Mouse (Mus musculus) spleen, adult 18-20 months (tissue): ENCODE results near the gene Fam71a.

Experiments
- DNase-seq, 2 experiments: peaks; one replicate each; pipeline ENCODE4 v3.0.0; 2022; ENCODE audit warnings: mixed read lengths in 2 of 2

Gene Fam71a

DNA sequence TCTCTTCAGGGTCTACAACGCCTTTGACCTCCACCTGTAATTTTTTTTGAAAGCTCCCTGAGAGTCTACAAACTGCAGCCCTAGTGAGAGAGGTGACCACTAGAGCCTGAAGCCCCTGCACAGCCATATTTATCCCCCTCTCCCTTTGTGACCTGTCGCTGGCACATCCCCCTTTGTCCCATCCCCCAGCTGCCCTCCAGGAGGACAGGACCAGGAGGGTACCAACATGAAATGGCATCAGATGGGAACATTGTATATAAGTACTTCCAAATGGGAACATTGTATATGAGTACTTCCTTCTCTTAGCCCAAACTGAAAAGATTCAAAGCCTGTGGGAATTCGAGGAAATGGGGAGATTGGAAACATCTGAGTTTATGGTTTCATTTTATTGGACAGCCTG, at the start of gene Fam71a:
Gene Fam71a, minus strand, starts transcription at position 101 of the 400 bp plus-strand sequence.
- DNase-seq = no peak

DNA sequence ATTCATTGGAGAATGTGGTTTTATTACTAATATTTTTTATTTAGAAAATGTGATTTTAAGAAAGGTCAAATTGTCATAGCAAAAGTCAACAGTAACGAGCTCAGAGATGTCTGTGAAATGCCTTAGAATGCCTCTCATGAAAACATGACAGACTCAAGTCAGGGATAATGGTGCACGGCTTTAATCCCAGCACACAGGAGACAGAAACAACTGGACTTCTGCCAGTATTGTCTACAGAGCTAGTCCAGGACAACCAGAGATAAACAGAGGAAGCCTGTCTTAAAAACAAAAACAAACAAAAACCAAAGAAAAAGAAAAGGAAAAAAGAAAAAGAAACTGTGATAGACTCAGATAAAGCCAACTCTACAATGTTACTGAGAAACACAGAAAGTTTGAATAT, 46.5 kb upstream of the Fam71a start:
- DNase-seq = no peak

DNA sequence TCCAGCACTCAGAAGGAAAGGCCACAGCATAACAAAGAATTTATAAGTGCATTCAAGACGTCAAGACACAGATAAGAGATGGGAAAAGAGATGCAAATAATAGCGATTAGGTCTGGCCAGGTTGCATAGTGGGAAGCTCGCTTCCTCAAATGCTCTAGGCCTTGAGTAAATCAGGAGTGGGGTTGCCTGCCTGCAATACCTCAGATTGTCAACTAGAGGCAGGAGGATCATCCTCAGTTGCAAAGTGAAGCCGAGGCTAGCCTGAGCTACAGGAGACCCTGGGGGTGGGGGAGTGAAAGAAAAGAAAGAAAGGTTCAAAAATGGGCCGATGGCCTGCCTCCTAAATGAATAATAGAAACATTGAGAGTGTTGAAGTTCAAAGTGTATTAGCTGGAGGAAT, 41.2 kb upstream of the Fam71a start:
- no peak for DNase-seq

DNA sequence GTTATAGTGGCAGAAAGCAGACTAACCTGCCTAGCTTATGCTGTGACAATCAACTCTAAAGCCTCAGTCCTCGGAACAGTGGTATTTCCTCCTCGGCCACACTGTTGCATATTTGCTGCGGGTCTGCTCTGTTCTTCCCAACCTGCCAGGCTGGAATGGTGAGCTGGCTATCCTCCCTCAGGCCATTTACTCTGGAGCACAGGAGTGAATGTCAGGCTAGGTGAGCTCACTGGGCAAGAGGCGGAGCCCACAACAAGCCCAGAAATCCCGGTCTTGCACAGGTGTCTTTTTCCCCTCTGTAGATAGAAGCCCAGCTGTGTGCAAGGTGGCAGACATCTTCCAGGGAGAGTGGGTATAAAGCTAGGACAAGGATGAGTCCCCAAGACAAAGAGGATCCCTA, 40.3 kb upstream of the Fam71a start:
- no peak for DNase-seq

DNA sequence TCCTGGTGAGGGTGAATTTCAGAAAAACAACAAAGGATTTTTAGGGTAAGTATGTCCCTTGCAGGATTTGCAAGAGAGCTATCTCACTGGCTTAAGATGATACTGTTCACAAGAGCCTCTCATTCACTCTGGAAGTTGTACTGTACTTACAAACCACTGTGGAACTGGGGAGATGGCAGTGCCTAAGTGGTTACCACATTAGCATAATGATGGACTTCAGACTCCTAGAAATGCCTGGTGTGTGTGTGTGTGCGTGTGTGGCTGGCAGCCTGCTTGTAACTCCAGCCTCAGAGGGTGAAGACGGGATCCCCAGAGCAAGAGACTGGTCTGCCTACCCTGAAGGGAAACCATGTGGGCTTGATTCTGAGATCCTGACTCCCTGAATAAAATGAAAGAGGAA, 38.9 kb upstream of the Fam71a start:
- no peak for DNase-seq

- no peak for DNase-seq
Measured at GRCm38 (mm10) chr1:191202208-191202952, 37.8 kb upstream of the Fam71a start.

- no peak for DNase-seq
Measured at GRCm38 (mm10) chr1:191200816-191201602, 36.4 kb upstream of the Fam71a start.

- DNase-seq = peak in 1 of 2 experiments; percentile 24
Measured at GRCm38 (mm10) chr1:191197916-191198315, 33.3 kb upstream of the Fam71a start.

DNA sequence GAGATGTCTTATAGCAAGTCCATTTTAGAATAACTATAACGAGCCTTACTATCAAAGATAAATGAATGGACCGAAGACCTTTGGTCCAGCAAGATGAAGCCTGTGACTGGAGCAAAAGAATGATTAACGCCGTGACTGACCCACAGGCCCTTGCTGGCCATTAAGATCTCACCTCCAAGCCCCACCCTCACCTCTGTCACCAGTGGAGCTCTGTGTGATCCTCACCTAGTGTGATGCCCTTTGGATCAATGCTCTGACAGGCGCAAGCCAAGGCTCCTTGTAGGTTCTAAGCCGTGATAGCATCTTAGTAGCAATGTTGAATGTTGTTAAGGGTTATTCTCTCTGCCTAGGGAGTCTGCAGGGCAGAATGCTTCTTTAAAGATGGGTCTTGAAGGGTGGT, 31.4 kb upstream of the Fam71a start:
- no peak for DNase-seq

- peak; percentile 47 to 62 for DNase-seq
Measured at GRCm38 (mm10) chr1:191193657-191194424, 29.2 kb upstream of the Fam71a start.

DNA sequence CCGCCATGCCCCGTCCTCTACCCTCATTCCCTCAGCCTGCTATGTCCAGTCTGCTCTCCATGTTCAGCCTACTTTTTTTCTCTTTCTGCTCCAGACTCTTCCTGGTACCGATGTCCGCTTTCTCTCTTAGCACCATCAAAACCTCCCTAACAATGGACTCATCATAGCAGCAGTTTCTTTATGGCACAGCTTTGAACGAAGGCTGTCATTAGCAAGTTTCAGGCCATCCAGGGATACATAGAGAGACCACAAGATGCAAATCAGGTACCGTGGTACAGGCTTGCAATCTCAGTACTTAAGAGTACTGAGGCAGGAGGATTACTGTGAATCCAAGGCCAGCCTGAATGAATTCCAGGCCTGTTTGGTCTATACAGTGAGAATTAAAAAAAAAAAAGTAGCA, 28.1 kb upstream of the Fam71a start:
- DNase-seq = no peak

- no peak for DNase-seq
Measured at GRCm38 (mm10) chr1:191192213-191192612, 27.6 kb upstream of the Fam71a start.

DNA sequence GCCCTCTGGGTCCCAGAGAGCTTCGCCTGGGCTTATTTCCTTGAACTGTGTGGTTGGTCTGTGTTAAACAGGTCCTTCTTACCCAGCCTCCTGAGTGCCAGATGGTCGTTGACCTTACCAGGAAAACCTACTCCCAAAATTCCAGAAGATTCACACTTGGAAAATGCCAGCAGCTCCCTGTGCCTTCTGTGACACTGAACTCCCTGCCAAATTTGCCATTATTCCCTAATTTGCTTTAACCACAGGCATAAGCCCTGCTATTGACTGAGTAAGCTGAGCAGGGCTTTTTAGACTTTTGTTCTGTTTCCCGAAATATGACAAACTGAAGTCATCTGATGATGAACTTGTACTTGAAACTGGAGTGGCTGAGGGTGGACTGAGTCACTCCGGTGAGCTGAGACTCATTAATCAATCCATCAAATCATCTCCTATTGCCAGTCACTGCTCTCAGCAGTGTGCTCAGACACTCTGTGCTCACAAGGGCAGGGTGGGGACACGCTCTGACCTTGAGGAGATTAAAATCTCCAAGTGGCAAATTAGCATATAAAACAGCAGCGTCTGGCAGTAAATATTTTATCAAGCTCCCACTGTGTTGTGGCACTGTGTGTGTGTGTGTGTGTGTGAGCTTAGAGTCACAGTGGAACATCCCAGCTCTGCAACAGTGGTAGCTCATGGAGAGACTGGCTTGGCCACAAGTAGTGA, 25.2 kb upstream of the Fam71a start:
- DNase-seq = no peak

- DNase-seq = peak in 1 of 2 experiments; percentile 47
Measured at GRCm38 (mm10) chr1:191186386-191186770, 21.8 kb upstream of the Fam71a start.

DNA sequence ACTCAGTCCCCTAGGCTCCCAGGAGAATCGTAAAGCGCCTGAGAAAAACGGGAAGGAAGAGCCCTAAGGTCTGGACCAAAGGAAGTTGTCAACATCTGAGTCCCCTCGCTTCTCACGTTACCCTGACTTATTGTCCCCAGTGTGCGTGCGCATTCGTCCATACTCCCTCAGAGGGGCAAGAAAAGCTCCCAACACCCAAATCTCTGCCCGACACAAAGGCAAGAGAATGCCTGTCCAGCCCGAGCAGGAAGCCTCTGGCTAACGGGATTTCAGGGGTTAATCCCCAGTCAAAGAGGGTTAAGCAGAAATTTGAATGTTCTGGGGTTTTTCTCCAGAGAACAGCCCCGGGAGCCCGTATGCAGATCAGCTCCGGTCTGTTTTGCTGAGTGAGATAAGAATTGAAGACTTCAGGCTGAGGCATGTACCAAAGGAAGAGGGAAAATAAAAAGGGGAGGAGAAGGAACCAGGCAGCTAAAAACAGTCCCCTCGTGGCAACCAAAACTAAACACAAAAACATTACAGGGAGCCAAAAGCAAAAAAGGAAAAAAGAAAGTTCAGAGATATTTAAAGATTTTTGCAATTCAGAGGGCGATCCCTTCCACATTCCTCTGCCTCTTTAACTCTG, 21.3 kb upstream of the Fam71a start:
- DNase-seq = no peak

- no peak for DNase-seq
Measured at GRCm38 (mm10) chr1:191184841-191185251, 20.2 kb upstream of the Fam71a start.

DNA sequence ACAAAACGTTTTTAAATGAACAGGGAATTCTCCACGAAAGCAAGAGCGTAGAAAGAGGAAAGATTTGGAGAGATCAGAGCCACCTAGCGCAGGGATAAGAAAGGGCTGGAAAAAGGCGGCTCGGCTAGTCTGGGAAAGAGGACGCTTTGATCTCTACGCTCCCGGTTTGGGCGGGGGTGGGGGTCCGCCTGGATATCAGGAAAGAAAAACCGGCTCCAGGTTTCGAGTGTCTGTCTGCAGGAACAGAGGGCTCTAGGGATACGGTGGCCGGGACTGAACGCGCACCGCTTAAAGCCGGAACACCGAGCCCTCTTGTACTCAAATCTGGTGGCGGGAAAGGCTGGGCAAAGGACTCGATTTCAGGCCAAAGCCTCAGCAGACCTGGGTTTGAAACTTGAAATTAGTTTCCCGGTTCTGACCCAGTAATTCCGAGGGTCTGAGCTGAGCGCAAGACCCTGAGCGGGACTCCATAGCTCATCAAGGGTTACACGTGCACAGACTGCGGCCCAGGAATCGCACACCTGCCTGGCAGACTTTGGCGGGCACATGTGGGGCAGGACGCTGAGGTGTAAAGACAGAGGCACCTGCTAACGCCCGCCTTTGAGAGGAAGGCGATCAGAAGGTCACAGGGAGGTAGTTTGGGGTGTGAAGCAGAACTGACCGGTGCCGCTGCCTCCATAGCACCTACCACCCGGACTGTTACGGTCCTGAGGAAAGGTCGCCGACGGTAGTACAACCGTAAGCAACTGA, 19.6 kb upstream of the Fam71a start:
- DNase-seq = no peak

- peak; percentile 67 to 72 for DNase-seq
Measured at GRCm38 (mm10) chr1:191183163-191184065, 18.8 kb upstream of the Fam71a start.

GRCm38 (mm10) chr1:191182431-191183162, 18.0 kb upstream of the Fam71a start:
- peak; percentile 29 to 56 for DNase-seq
